Mouse (Mus musculus) kidney, postnatal 0 days (tissue): ENCODE measurements at regions not wholly inside any gene's neighbourhood (a gene's known extent, or its start where the extent isn't known, plus 50 kb on each side); places are given as distances from the start of the nearest gene placed in this dataset.
A peak's percentile ranks its signal among the peaks of the same experiment; 100 is the strongest.

ENCODE experiments used
- ATAC-seq: fragments of 200-750 bp; cut with Nextera tagmentation; replicated peaks from 2 replicates; pipeline ENCODE4 v1.8.0; 2017; ENCODE audit warnings: low read depth, moderate number of reproducible peaks, moderate TSS enrichment, moderate library complexity; ENCODE audit not compliant: low FRiP score
- DNase-seq: peaks from one replicate; pipeline ENCODE4 v3.0.0-alpha.2; 2016; ENCODE audit warnings: low spot score
- H3K27ac ChIP-seq: fragments of 300-500 bp; sonication (generic); 2 replicates; pipeline ENCODE4 v1.5.1; 2014; ENCODE audit warnings: mild to moderate bottlenecking
- H3K27me3 ChIP-seq: fragments of 300-500 bp; sonication (generic); 2 replicates; pipeline ENCODE4 v1.6.1; 2014; ENCODE audit warnings: low read length, mixed read lengths; ENCODE audit not compliant: insufficient read depth
- H3K36me3 ChIP-seq: fragments of 300-500 bp; sonication (generic); 2 replicates; pipeline ENCODE4 v1.6.1; 2014; ENCODE audit warnings: low read length, mixed read lengths; ENCODE audit not compliant: insufficient read depth
- H3K4me1 ChIP-seq: fragments of 300-500 bp; sonication (generic); replicated peaks from 2 replicates; pipeline ENCODE4 v1.6.1; 2014; ENCODE audit warnings: antibody characterized with exemption, low read length, mixed read lengths; ENCODE audit not compliant: insufficient read depth
- H3K4me2 ChIP-seq: fragments of 300-500 bp; sonication (generic); 2 replicates; pipeline ENCODE4 v1.6.1; 2014; ENCODE audit warnings: mild to moderate bottlenecking, low read length, moderate library complexity, mixed read lengths
- H3K4me3 ChIP-seq: fragments of 300-500 bp; sonication (generic); replicated peaks from 2 replicates; pipeline ENCODE4 v1.5.1; 2014; ENCODE audit warnings: low read depth, low read length
- H3K9ac ChIP-seq: fragments of 300-500 bp; sonication (generic); 2 replicates; pipeline ENCODE4 v1.6.1; 2014; ENCODE audit warnings: low read depth, low read length
- H3K9me3 ChIP-seq: fragments of 300-500 bp; sonication (generic); replicated peaks from 2 replicates; pipeline ENCODE4 v1.6.1; 2016; ENCODE audit warnings: low read length, inconsistent platforms, mixed read lengths
- CTCF ChIP-seq: IDR thresholded peaks from 2 replicates; pipeline ENCODE4 v1.5.1; 2016; ENCODE audit warnings: antibody characterized with exemption, low read depth, mild to moderate bottlenecking, moderate library complexity
- WGBS: fragments of 180-500 bp; shearing (Covaris S2); extraction: QIAGEN DNeasy Blood & Tissue Kit; methylation state at CpG from one replicate; pipeline ENCODE4 v1.1.7; 2014; 5-methylcytosine and 5-hydroxymethylcytosine counted together

- Histone ChIP-seq H3K27me3 (no peaks in the 10 kb centered on the region), H3K9ac (no peak overlapping the region), H3K4me3 (no peak overlapping the region), H3K36me3 (no peaks in the 10 kb centered on the region), H3K4me2 (peak overlapping the region; percentile 32), H3K27ac (no peak overlapping the region), H3K4me1 (0 out of 2 replicates have a peak, but pooled peaks cover 7% of the 10 kb centered on the region), H3K9me3 (no peaks in the 10 kb centered on the region)
- DNase-seq (peak; percentile 23), ATAC-seq (no peak)
- TF ChIP-seq CTCF = no peak
- WGBS = 33% methylated on average over 10 of the region's 10 CpGs
These were observed 626.6 kb upstream of the Sox9 start for GRCm38 (mm10) chr11:112155339-112155955.

- Histone ChIP-seq H3K9ac (no peak overlapping the region), H3K27ac (no peak overlapping the region), H3K36me3 (no peaks in the 10 kb centered on the region), H3K9me3 (no peaks in the 10 kb centered on the region), H3K4me1 (no peaks in the 10 kb centered on the region), H3K4me2 (no peak overlapping the region), H3K4me3 (no peak overlapping the region), H3K27me3 (no peaks in the 10 kb centered on the region)
- peak; percentile 67 for DNase-seq
- WGBS = 39% methylated on average over 7 of the region's 7 CpGs
- TF ChIP-seq CTCF = no peak
- no peak for ATAC-seq
These were observed 618.3 kb upstream of the Sox9 start for GRCm38 (mm10) chr11:112163681-112164265.

- H3K36me3 ChIP-seq = no peaks in the 10 kb centered on the region
- H3K27me3 ChIP-seq = no peaks in the 10 kb centered on the region
- TF ChIP-seq CTCF = no peak
- H3K9ac ChIP-seq = no peak overlapping the region
- 38% methylated on average over 10 of the region's 10 CpGs for WGBS
- H3K27ac ChIP-seq = no peak overlapping the region
- H3K4me2 ChIP-seq = no peak overlapping the region
- H3K9me3 ChIP-seq = no peaks in the 10 kb centered on the region
- no peaks in the 10 kb centered on the region for H3K4me1 ChIP-seq
- DNase-seq = peak; percentile 3
- H3K4me3 ChIP-seq = no peak overlapping the region
- ATAC-seq = no peak
These were observed 608.4 kb upstream of the Sox9 start for GRCm38 (mm10) chr11:112173585-112173984.

- no peaks in the 10 kb centered on the region for H3K36me3 ChIP-seq
- no peak for ATAC-seq
- no peak overlapping the region for H3K4me3 ChIP-seq
- 57% methylated on average over 6 of the region's 6 CpGs for WGBS
- H3K9me3 ChIP-seq = no peaks in the 10 kb centered on the region
- H3K4me1 ChIP-seq = no peaks in the 10 kb centered on the region
- no peak overlapping the region for H3K4me2 ChIP-seq
- no peak overlapping the region for H3K9ac ChIP-seq
- peak; percentile 14 for DNase-seq
- TF ChIP-seq CTCF = no peak
- H3K27me3 ChIP-seq = no peaks in the 10 kb centered on the region
- no peak overlapping the region for H3K27ac ChIP-seq
These were observed 606.7 kb upstream of the Sox9 start for GRCm38 (mm10) chr11:112175302-112175701.

GRCm38 (mm10) chr11:112180666-112181065 is 601.4 kb upstream of the Sox9 start:
- Histone ChIP-seq H3K4me3 (no peak overlapping the region), H3K4me2 (no peak overlapping the region), H3K27ac (no peak overlapping the region), H3K4me1 (no peaks in the 10 kb centered on the region), H3K36me3 (no peaks in the 10 kb centered on the region), H3K27me3 (no peaks in the 10 kb centered on the region), H3K9me3 (no peaks in the 10 kb centered on the region), H3K9ac (no peak overlapping the region)
- ATAC-seq = no peak
- no peak for TF ChIP-seq CTCF
- no peak for DNase-seq
- 72% methylated on average over 10 of the region's 10 CpGs for WGBS

- TF ChIP-seq CTCF = no peak
- H3K27ac ChIP-seq = no peak overlapping the region
- 12% methylated on average over 18 of the region's 18 CpGs for WGBS
- H3K4me3 ChIP-seq = no peak overlapping the region
- no peaks in the 10 kb centered on the region for H3K36me3 ChIP-seq
- H3K9ac ChIP-seq = no peak overlapping the region
- ATAC-seq = no peak
- no peaks in the 10 kb centered on the region for H3K9me3 ChIP-seq
- H3K4me2 ChIP-seq = no peak overlapping the region
- H3K27me3 ChIP-seq = no peaks in the 10 kb centered on the region
- H3K4me1 ChIP-seq = no peaks in the 10 kb centered on the region
- DNase-seq = no peak
These were observed 584.3 kb upstream of the Sox9 start for GRCm38 (mm10) chr11:112197620-112198268.
